Mouse (Mus musculus): ENCODE results near the gene Chst11. TPM values are rescaled to one million over a fixed set of nuclear protein-coding genes. Genes with fewer than 3 reads are reported as not detected.

Chst11 gene
- total and polyA plus RNA-seq, 3 experiments, result 3.1 to 10.6 TPM; not detected in 1

DNA sequence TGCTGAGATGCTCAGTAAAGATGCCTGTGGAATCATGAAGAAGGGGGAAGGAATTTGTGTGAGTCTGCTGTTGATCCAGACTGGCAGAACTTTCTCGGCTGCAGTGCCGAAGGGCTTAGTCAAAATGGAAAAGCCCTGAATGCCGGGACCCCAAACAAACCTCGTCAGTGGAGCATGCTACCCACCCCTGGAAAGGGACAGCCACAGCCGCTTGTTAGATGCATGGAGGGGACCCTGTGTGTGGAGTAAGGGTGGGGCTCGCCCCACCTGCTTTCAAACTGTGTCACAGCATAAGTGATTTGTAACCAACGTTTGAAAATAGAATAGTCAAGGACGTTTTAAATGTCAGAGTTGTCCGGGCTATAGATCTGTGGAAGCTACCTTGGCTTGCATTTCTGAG is 181.0 kb downstream of the Chst11 start:
- H3K4me3 ChIP-seq (ENCODE audit: control insufficient read depth in 1 of 2, insufficient read depth in 1 of 2, low read depth in 2 of 2, low read length in 2 of 2), result no peak overlapping the region
- H3K4me1 ChIP-seq (ENCODE audit: control insufficient read depth in 1 of 2, insufficient read depth in 2 of 2, low read length in 2 of 2), result no peaks in the 10 kb centered on the region
- no peaks in the 10 kb centered on the region for H3K27me3 ChIP-seq (ENCODE audit: control insufficient read depth in 1 of 2, insufficient read depth in 2 of 2, low read length in 2 of 2)
- H3K9me3 ChIP-seq (replicated peaks; ENCODE audit: insufficient read depth, low read length), result no peaks in the 10 kb centered on the region
- H3K36me3 ChIP-seq (ENCODE audit: control insufficient read depth in 1 of 2, insufficient read depth in 2 of 2, low read length in 2 of 2), result no peaks in the 10 kb centered on the region
- TF ChIP-seq USF2 (IDR thresholded peaks at IDR 0.05; ENCODE audit: borderline replicate concordance in 1 of 2, insufficient read depth in 1 of 2, low read depth in 1 of 2, low read length in 2 of 2), result no peak
- no peak for TF ChIP-seq EP300 (IDR thresholded peaks at IDR 0.05; ENCODE audit: low read depth in 1 of 2, low read length in 2 of 2)
- H3K27ac ChIP-seq (ENCODE audit: control insufficient read depth, low read depth, low read length), result no peak overlapping the region
- no peaks in the 10 kb centered on the region for H3K79me2 ChIP-seq (ENCODE audit: control insufficient read depth, insufficient read depth, low read length, poor library complexity)
- no peak for DNase-seq (ENCODE audit: low read depth, low spot score)
- H3K9ac ChIP-seq (ENCODE audit: control insufficient read depth, low read depth, low read length, poor library complexity, severe bottlenecking), result no peak overlapping the region

DNA sequence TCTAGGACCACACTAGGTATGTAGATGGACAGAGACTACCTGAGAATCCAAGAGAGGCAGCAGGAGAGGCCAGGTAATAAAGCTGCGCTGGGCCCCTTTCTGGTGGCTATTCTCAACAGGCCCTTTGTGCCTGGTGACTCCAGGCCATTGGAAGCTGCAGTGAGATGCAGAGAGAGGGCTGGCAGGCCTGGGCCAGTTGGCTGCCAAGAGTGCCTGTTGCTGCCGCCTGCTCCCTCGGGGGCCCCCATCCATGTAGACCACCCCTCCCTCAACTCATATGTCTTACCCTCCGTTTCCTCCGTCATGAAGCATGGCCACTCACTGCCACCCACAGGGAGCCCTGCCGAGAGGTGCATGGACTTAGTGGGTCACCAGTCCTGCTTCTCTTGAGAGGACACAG is 182.2 kb downstream of the Chst11 start:
- H3K27ac ChIP-seq (ENCODE audit: control insufficient read depth, low read depth, low read length), result no peak overlapping the region
- H3K9ac ChIP-seq (ENCODE audit: control insufficient read depth, low read depth, low read length, poor library complexity, severe bottlenecking), result no peak overlapping the region
- TF ChIP-seq ELF1 (IDR thresholded peaks at IDR 0.05; ENCODE audit: low read depth, low read length) (no peak), ETS1 (IDR thresholded peaks at IDR 0.05; ENCODE audit: low read depth, low read length) (no peak), CHD2 (IDR thresholded peaks at IDR 0.05; ENCODE audit: low read length) (no peak), SIN3A (IDR thresholded peaks at IDR 0.05; ENCODE audit: low read length) (no peak)
- H3K27me3 ChIP-seq (ENCODE audit: control insufficient read depth in 1 of 2, insufficient read depth in 2 of 2, low read length in 2 of 2), result no peaks in the 10 kb centered on the region
- no peaks in the 10 kb centered on the region for H3K9me3 ChIP-seq (replicated peaks; ENCODE audit: insufficient read depth, low read length)
- no peak overlapping the region for H3K4me3 ChIP-seq (ENCODE audit: control insufficient read depth in 1 of 2, insufficient read depth in 1 of 2, low read depth in 2 of 2, low read length in 2 of 2)
- DNase-seq (ENCODE audit: low read depth, low spot score), result no peak
- no peaks in the 10 kb centered on the region for H3K79me2 ChIP-seq (ENCODE audit: control insufficient read depth, insufficient read depth, low read length, poor library complexity)
- H3K36me3 ChIP-seq (ENCODE audit: control insufficient read depth in 1 of 2, insufficient read depth in 2 of 2, low read length in 2 of 2), result no peaks in the 10 kb centered on the region
- H3K4me1 ChIP-seq (ENCODE audit: control insufficient read depth in 1 of 2, insufficient read depth in 2 of 2, low read length in 2 of 2), result no peaks in the 10 kb centered on the region

DNA sequence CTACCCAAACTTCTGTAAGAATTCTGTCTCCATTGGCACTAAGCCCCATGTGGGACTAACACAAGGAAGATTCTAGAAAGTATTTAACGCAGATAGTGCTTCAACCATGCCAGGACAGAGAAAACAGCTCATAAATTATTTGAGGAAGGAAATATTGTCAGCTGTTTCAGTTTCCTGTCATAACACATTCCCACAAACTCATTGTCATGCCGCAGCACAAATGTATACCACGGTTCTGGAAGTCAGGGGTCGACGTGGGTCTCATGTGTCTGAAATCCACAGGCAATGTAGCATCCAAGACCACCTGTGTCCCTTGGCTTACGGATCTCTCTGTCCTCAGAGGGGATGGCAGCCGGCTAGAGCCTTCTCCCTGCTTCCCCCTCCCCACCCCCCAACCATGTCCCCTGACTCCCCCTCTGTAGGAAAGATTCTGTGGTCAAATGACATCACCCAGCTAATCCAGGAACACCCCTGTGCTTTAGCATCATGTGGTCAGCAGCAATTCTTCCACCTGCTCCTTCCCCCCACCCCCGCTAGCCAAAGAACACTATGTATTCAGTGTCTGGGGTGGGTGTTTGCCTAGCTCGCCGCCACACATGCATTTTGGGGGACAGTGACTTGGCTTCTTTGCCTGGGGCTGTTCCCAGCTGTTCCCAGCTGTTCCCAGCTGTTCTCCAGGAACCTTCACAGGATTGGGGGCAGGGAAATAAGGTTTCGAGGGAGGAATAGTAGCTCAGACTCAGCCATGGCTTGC is 183.2 kb downstream of the Chst11 start:
- TF ChIP-seq NRF1 (IDR thresholded peaks at IDR 0.05; ENCODE audit: insufficient read depth, low read depth, low read length, poor library complexity, severe bottlenecking) (no peak), CHD1 (IDR thresholded peaks at IDR 0.05; ENCODE audit: low read depth, low read length) (no peak), KAT2A (conservative IDR thresholded peaks at IDR 0.05; ENCODE audit: low read depth, low read length) (no peak), USF2 (IDR thresholded peaks at IDR 0.05; ENCODE audit: borderline replicate concordance in 1 of 2, insufficient read depth in 1 of 2, low read depth in 1 of 2, low read length in 2 of 2) (no peak), MYC (IDR thresholded peaks at IDR 0.05; ENCODE audit: low read depth, low read length) (no peak), SIN3A (IDR thresholded peaks at IDR 0.05; ENCODE audit: low read length) (no peak), TCF12 (IDR thresholded peaks at IDR 0.05; ENCODE audit: low read depth, low read length) (no peak), MEF2A (IDR thresholded peaks at IDR 0.05; ENCODE audit: extremely low read depth, insufficient replicate concordance, low read depth, low read length, poor library complexity, severe bottlenecking) (no peak), MYB (IDR thresholded peaks at IDR 0.05; ENCODE audit: low read depth, low read length) (no peak), POLR2AphosphoS2 (IDR thresholded peaks at IDR 0.05; ENCODE audit: low read length) (no peak), ZNF384 (IDR thresholded peaks at IDR 0.05; ENCODE audit: low read depth, low read length) (no peak), MAZ (IDR thresholded peaks at IDR 0.05; ENCODE audit: low read depth, low read length) (no peak), CHD2 (IDR thresholded peaks at IDR 0.05; ENCODE audit: low read length) (no peak), EP300 (IDR thresholded peaks at IDR 0.05; ENCODE audit: low read depth in 1 of 2, low read length in 2 of 2) (no peak)
- H3K79me2 ChIP-seq (ENCODE audit: control insufficient read depth, insufficient read depth, low read length, poor library complexity), result no peaks in the 10 kb centered on the region
- DNase-seq (ENCODE audit: low read depth, low spot score), result no peak
- H3K9me3 ChIP-seq (replicated peaks; ENCODE audit: insufficient read depth, low read length), result no peaks in the 10 kb centered on the region
- H3K27me3 ChIP-seq (ENCODE audit: control insufficient read depth in 1 of 2, insufficient read depth in 2 of 2, low read length in 2 of 2), result no peaks in the 10 kb centered on the region
- no peaks in the 10 kb centered on the region for H3K36me3 ChIP-seq (ENCODE audit: control insufficient read depth in 1 of 2, insufficient read depth in 2 of 2, low read length in 2 of 2)
- H3K4me1 ChIP-seq (ENCODE audit: control insufficient read depth in 1 of 2, insufficient read depth in 2 of 2, low read length in 2 of 2), result no peaks in the 10 kb centered on the region
- H3K27ac ChIP-seq (ENCODE audit: control insufficient read depth, low read depth, low read length), result no peak overlapping the region
- no peak overlapping the region for H3K4me3 ChIP-seq (ENCODE audit: control insufficient read depth in 1 of 2, insufficient read depth in 1 of 2, low read depth in 2 of 2, low read length in 2 of 2)
- no peak overlapping the region for H3K9ac ChIP-seq (ENCODE audit: control insufficient read depth, low read depth, low read length, poor library complexity, severe bottlenecking)
